Mouse (Mus musculus) brain, embryonic 14.5 days (tissue): ENCODE measurements at regions not wholly inside any gene's neighbourhood (a gene's known extent, or its start where the extent isn't known, plus 50 kb on each side); places are given as distances from the start of the nearest gene placed in this dataset.

Source experiments
- CTCF ChIP-seq: fragments of 200-500 bp; IDR thresholded peaks from 2 replicates; pipeline ENCODE4 v1.5.1; 2012; ENCODE audit warnings: inconsistent platforms, mild to moderate bottlenecking, moderate library complexity, borderline replicate concordance; ENCODE audit not compliant: insufficient read depth, insufficient read length; ENCODE audit errors: extremely low read depth
- POLR2A ChIP-seq: fragments of 200-500 bp; IDR thresholded peaks from 2 replicates; pipeline ENCODE4 v1.6.1; 2012; ENCODE audit warnings: mild to moderate bottlenecking, inconsistent platforms, borderline replicate concordance; ENCODE audit not compliant: poor library complexity, insufficient read depth, insufficient read length, severe bottlenecking; ENCODE audit errors: extremely low read depth

DNA sequence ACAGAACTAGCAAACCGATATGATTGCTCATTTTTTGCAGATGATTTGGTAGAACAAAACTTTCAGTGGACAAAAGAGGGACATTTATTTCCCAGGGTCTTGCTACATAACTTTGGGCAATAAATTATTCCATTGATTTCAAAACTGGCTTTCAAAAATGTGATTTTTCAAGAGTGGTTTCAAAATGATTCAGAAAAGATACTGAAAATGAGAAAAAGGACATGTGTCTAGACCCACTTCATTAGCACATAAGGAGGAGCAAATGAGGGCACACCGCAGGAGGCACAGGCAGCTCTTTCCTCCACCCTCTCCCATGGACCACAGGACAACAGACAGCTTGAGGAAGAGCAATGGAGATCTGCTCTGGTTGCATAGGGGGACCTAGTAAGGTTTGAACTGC, 412.5 kb downstream of the Inhba start:
- TF ChIP-seq CTCF: no peak
- TF ChIP-seq POLR2A: no peak
